Mouse (Mus musculus) thymus, adult 2 months (tissue): ENCODE results near the gene Smim22. TPM values are rescaled to one million over a fixed set of nuclear protein-coding genes. Genes with fewer than 3 reads are reported as not detected.

Experiments used
- DNase-seq: peaks from one replicate; pipeline ENCODE4 v3.0.0; 2021
- H3K27ac ChIP-seq: fragments of 200-500 bp; 2 replicates; pipeline ENCODE4 v1.5.1; 2012; ENCODE audit warnings: low read length, control low read depth; ENCODE audit not compliant: control insufficient read depth, insufficient read depth
- H3K27me3 ChIP-seq: fragments of 200-500 bp; 2 replicates; pipeline ENCODE4 v1.6.1; 2012; ENCODE audit warnings: mild to moderate bottlenecking, low read length, moderate library complexity, mixed read lengths; ENCODE audit not compliant: control insufficient read depth, insufficient read depth
- H3K36me3 ChIP-seq: fragments of 200-500 bp; 2 replicates; pipeline ENCODE4 v1.6.1; 2012; ENCODE audit warnings: mild to moderate bottlenecking, low read length, moderate library complexity; ENCODE audit not compliant: control insufficient read depth, insufficient read depth
- H3K4me1 ChIP-seq: fragments of 200-500 bp; replicated peaks from 2 replicates; pipeline ENCODE4 v1.6.1; 2012; ENCODE audit warnings: low read length; ENCODE audit not compliant: control insufficient read depth, insufficient read depth
- H3K4me3 ChIP-seq: fragments of 200-500 bp; 2 replicates; pipeline ENCODE4 v1.5.1; 2012; ENCODE audit warnings: mild to moderate bottlenecking, low read length, control low read depth, moderate library complexity; ENCODE audit not compliant: control insufficient read depth, insufficient read depth
- CTCF ChIP-seq: fragments of 200-500 bp; IDR thresholded peaks from 2 replicates; pipeline ENCODE4 v1.5.1; 2012; ENCODE audit warnings: mild to moderate bottlenecking, control low read depth, low read length, moderate library complexity, borderline replicate concordance; ENCODE audit not compliant: control insufficient read depth, poor library complexity, insufficient read depth; ENCODE audit errors: extremely low read depth
- POLR2A ChIP-seq: fragments of 200-500 bp; IDR thresholded peaks from 2 replicates; pipeline ENCODE4 v1.6.1; 2012; ENCODE audit warnings: mild to moderate bottlenecking, low read length, control low read depth, moderate library complexity; ENCODE audit not compliant: control insufficient read depth, poor library complexity, insufficient read depth; ENCODE audit errors: extremely low read depth
- WGBS: fragments of 180-500 bp; shearing (Covaris S2); methylation state at CpG from one replicate; pipeline ENCODE4 v1.1.7; 2018; 5-methylcytosine and 5-hydroxymethylcytosine counted together
- polyA plus RNA-seq: library from polyadenylated mRNA; depleted of rRNA; stranded (reverse); fragments of >200 nt; gene quantifications from 2 replicates; pipeline ENCODE4 v1.2.3, GENCODE M21; 2012

Gene Smim22
- polyA plus RNA-seq, 1 experiment, result 4.6 TPM

DNA sequence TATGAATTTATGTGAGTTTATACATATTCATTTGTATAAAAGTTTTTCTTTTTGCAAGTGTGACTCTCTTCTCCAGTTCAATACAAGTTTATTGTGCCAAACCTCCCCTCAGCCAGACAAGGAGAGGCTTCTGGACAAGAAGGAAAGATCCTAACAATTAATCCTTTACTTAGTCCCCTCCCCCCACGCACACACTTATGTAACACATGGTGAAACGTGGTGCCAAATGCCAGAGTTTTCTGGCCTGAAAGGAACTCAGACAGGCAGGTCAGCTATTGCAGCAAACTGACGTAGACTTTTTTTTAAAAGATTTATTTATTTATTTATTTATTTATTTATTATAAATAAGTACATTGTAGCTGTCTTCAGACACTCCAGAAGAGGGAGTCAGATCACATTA lies 6.5 kb upstream of the Smim22 start:
- no peak overlapping the region for H3K4me3 ChIP-seq
- no peak for DNase-seq
- TF ChIP-seq CTCF (no peak), POLR2A (no peak)
- H3K27me3 ChIP-seq, result no peaks in the 10 kb centered on the region
- 82% methylated on average over 3 of the region's 3 CpGs for WGBS
- no peaks in the 10 kb centered on the region for H3K36me3 ChIP-seq
- no peak overlapping the region for H3K27ac ChIP-seq
- H3K4me1 ChIP-seq, result no peaks in the 10 kb centered on the region

DNA sequence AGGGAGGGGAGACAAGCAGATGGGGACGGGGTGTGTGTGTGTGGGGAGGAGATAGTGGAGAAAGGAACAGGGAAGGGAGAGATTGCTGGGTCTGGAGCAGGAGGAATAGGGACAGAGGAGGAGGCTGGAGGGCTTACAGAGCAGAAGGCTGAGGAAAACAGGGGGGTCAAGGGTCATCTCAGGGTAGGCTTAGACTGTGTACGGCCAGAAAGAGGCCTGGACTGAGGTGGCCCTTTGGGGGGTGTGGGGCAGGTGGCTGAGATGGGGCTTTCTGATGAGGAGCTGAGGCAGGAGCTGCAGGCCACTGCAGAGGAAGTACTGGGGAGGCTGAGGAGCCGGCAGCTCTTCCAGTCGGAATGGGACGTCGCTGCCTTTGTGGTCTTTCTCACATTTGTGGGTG lies 404 bp downstream of the Smim22 start:
- DNase-seq, result no peak
- no peaks in the 10 kb centered on the region for H3K27me3 ChIP-seq
- H3K4me3 ChIP-seq, result no peak overlapping the region
- H3K27ac ChIP-seq, result no peak overlapping the region
- TF ChIP-seq POLR2A, result no peak
- TF ChIP-seq CTCF, result no peak
- H3K4me1 ChIP-seq, result 0 out of 2 replicates have a peak, but pooled peaks cover 2% of the 10 kb centered on the region
- WGBS, result 95% methylated on average over 6 of the region's 6 CpGs
- no peaks in the 10 kb centered on the region for H3K36me3 ChIP-seq

DNA sequence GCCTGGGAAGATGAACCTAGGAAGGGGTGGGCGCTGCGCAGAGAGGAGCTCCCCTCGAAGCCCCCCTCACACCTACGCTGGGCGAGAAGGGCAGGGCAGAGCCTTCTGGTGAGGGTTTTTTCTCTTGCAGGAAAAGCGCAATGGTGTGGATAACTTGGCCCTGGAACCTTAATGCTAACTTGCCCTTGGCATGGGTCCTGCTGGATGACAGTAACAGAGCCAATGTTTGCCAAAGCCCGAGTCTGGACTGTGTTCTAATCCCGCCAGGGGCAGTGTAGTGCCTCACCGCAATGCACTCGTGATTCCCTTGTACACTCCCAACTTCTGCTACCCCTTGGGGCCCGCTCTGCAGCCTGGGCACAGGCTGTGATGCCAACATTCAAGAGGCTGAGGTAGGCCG lies 988 bp downstream of the Smim22 start:
- DNase-seq, result no peak
- H3K4me1 ChIP-seq, result 0 out of 2 replicates have a peak, but pooled peaks cover 2% of the 10 kb centered on the region
- WGBS, result 94% methylated on average over 12 of the region's 12 CpGs
- no peak overlapping the region for H3K4me3 ChIP-seq
- no peak overlapping the region for H3K27ac ChIP-seq
- TF ChIP-seq CTCF, result no peak
- TF ChIP-seq POLR2A, result no peak
- no peaks in the 10 kb centered on the region for H3K27me3 ChIP-seq
- no peaks in the 10 kb centered on the region for H3K36me3 ChIP-seq

DNA sequence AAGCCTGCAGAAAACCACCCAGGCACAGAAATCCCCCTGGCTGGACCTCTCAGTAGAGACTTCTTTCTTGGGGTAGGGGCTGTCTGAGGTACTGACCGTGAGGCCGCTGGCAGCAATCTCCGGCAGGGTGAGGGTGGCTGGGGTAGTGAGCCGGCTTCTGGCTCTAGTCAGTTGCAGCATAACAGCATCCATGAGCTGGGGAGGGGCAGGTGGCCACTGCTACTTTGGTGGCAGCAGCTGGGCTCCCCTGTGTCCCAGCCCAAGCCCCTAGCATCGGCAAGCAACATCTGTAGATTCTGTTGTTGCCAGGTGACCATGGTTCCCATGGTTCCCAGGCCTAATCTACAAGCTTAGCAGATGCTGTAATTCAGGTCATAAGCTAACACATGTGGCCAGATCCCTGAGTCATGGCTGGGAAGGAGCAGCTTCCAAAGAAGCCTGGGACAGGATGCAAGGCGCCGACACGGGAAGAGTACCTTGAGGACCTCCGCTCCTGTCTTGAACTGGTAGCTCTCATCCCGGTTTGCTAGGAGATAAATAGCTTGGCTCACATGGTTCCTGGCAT lies 3.4 kb downstream of the Smim22 start:
- H3K27ac ChIP-seq, result no peak overlapping the region
- WGBS, result 96% methylated on average over 10 of the region's 10 CpGs
- no peaks in the 10 kb centered on the region for H3K27me3 ChIP-seq
- H3K36me3 ChIP-seq, result no peaks in the 10 kb centered on the region
- no peak overlapping the region for H3K4me3 ChIP-seq
- H3K4me1 ChIP-seq, result 0 out of 2 replicates have a peak, but pooled peaks cover 2% of the 10 kb centered on the region
- no peak for DNase-seq
- no peak for TF ChIP-seq CTCF
- no peak for TF ChIP-seq POLR2A

- 63% methylated on average over 7 of the region's 7 CpGs for WGBS
- Histone ChIP-seq H3K27ac (no peak overlapping the region), H3K4me1 (0 out of 2 replicates have a peak, but pooled peaks cover 2% of the 10 kb centered on the region), H3K27me3 (no peaks in the 10 kb centered on the region), H3K36me3 (peaks cover 2% of the 10 kb centered on the region), H3K4me3 (no peak overlapping the region)
- TF ChIP-seq POLR2A (no peak), CTCF (no peak)
- no peak for DNase-seq
Observed at GRCm38 (mm10) chr16:5011285-5011684, 4.2 kb downstream of the Smim22 start.

- H3K27me3 ChIP-seq, result no peaks in the 10 kb centered on the region
- TF ChIP-seq POLR2A, result no peak
- no peak for TF ChIP-seq CTCF
- no peak overlapping the region for H3K4me3 ChIP-seq
- WGBS, result 74% methylated on average over 13 of the region's 13 CpGs
- no peak for DNase-seq
- 0 out of 2 replicates have a peak, but pooled peaks cover 2% of the 10 kb centered on the region for H3K4me1 ChIP-seq
- H3K36me3 ChIP-seq, result peaks cover 12% of the 10 kb centered on the region
- no peak overlapping the region for H3K27ac ChIP-seq
Observed at GRCm38 (mm10) chr16:5012036-5013005, 5.2 kb downstream of the Smim22 start.
